35 mouse cellular contexts compared by ENCODE assay signal in the genomic region with DNA sequence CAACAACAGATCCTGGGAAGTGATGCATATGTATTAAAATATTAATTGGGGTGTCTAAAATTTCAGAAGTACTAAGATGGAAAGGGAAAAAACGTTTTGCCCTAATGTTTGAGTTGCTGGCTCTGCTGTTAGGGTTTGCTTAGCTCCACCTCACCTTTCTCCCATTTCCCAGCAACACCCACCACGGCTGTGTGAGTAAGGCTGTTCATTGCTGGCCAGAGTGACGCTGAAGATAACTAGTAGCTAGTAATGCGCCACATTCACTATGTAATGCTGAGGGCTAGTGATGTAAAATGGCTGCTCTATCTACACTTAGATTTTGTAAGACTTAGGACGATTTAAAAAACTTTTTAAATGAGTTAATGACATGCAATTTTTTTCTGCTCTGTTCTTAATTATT.
"Had no signal": no experiment of that assay in that cellular context is flagged by ENCODE, and none has a peak within 500 bp of the region (broad histone marks: within the 10 kb centered on the region; RNA-seq: fewer than 3 reads in every experiment).

No protein-coding gene starts in this region.

- H3K27me3 ChIP-seq: heart, embryonic 12.5 days; heart, embryonic 13.5 days; heart, embryonic 15.5 days; hindbrain, embryonic 12.5 days; hindbrain, embryonic 13.5 days; hindbrain, embryonic 15.5 days; intestine, embryonic 15.5 days; kidney, embryonic 15.5 days had no signal

- H3K4me2 ChIP-seq: heart, embryonic 11.5 days; heart, embryonic 12.5 days; heart, embryonic 13.5 days; heart, embryonic 15.5 days; hindbrain, embryonic 12.5 days; hindbrain, embryonic 13.5 days; hindbrain, embryonic 14.5 days; hindbrain, embryonic 15.5 days; intestine, embryonic 15.5 days; kidney, embryonic 15.5 days had no signal

- H3K4me3 ChIP-seq: heart, embryonic 10.5 days; heart, embryonic 12.5 days; heart, embryonic 13.5 days; heart, embryonic 15.5 days; hindbrain, embryonic 10.5 days; hindbrain, embryonic 12.5 days; hindbrain, embryonic 13.5 days; hindbrain, embryonic 15.5 days; intestine, embryonic 15.5 days; kidney, embryonic 15.5 days; layer of hippocampus, adult 2 months had no signal

- DNase-seq: heart, postnatal 10 days; heart, postnatal 14 days; heart, postnatal 36 days; heart, postnatal 4 days; kidney, adult 11 months; kidney, adult 18-20 months; kidney, adult 2 months; kidney, adult 8-10 months; kidney, adult 9 months; kidney, postnatal 10 days; kidney, postnatal 14 days; kidney, postnatal 25 days; kidney, postnatal 36 days; kidney, postnatal 4 days; layer of hippocampus, adult 9-11 months; layer of hippocampus, postnatal 36 days had no signal

- H3K9me3 ChIP-seq: heart, embryonic 10.5 days; heart, embryonic 15.5 days; hindbrain, embryonic 12.5 days; hindbrain, embryonic 15.5 days; intestine, embryonic 15.5 days; kidney, embryonic 15.5 days had no signal

- ATAC-seq: hindbrain, embryonic 16.5 days; hindbrain, postnatal 0 days; inflammation-experienced regulatory T-cells, adult 6 months; intestine, embryonic 15.5 days; intestine, embryonic 16.5 days; intestine, postnatal 0 days had no signal

- H3K36me3 ChIP-seq: heart, embryonic 15.5 days; intestine, embryonic 15.5 days had no signal

- H3K9ac ChIP-seq: heart, embryonic 12.5 days; heart, embryonic 13.5 days; heart, embryonic 15.5 days; hindbrain, embryonic 12.5 days; hindbrain, embryonic 13.5 days; hindbrain, embryonic 14.5 days; hindbrain, embryonic 15.5 days; intestine, embryonic 15.5 days; kidney, embryonic 15.5 days had no signal

- H3K4me1 ChIP-seq: heart, embryonic 10.5 days; heart, embryonic 12.5 days; heart, embryonic 13.5 days; heart, embryonic 15.5 days; hindbrain, embryonic 10.5 days; hindbrain, embryonic 12.5 days; hindbrain, embryonic 13.5 days; hindbrain, embryonic 15.5 days; intestine, embryonic 15.5 days; kidney, embryonic 15.5 days had no signal

- H3K27ac ChIP-seq: heart, embryonic 10.5 days; heart, embryonic 13.5 days; heart, embryonic 15.5 days; hindbrain, embryonic 10.5 days; hindbrain, embryonic 12.5 days; hindbrain, embryonic 13.5 days; hindbrain, embryonic 14.5 days; hindbrain, embryonic 15.5 days; hindbrain, postnatal 0 days; intestine, embryonic 15.5 days; kidney, embryonic 15.5 days; kidney, postnatal 0 days; layer of hippocampus, adult 2 months had no signal
